Mouse (Mus musculus): ENCODE results near the gene Card6. TPM values are rescaled to one million over a fixed set of nuclear protein-coding genes. Genes with fewer than 3 reads are reported as not detected.
"Not testable (repeated sequence)": the region's sequence is repeated elsewhere in the genome, so short reads cannot be mapped to it uniquely, and the experiment has no call there.

The Card6 gene
- polyA plus RNA-seq, 1 experiment from 2014 or later: 1.4 TPM

DNA sequence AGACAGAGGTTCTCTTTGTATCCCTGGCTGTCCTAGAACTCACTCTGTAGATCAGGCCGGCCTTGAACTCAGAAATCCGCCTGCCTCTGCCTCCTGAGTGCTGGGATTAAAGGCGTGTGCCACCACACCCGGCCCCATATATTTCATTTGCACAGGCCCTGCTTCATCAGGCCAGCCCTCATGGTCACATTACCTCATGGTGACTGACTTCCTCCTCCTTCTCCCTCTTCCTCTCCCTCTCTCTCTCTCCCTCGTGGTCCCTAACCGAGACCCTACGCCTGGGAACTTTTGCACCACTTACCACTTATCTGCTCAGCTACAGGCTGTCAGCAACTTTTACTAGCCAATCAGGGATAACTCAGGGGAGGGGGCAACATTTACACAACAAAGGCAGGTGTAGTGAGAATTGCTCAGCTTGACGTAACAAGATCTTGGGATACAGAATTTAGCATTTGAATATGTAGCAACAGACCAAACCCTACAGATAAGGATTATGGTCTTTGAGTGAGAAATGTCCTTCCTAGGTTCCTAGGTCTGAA lies 26.7 kb upstream of the Card6 start:
- DNase-seq (ENCODE audit: low spot score): no peak
- H3K27ac ChIP-seq (ENCODE audit: low read depth): no peak overlapping the region
- H3K4me1 ChIP-seq (replicated peaks; ENCODE audit: control insufficient read depth, insufficient read depth, low read length): no peaks in the 10 kb centered on the region
- WGBS: 75% methylated on average over 8 of the region's 8 CpGs
- H3K9me3 ChIP-seq (ENCODE audit: control insufficient read depth, low read length): no peaks in the 10 kb centered on the region
- H3K4me3 ChIP-seq (ENCODE audit: low read depth, low read length): no peak overlapping the region
- no peak overlapping the region for H3K4me2 ChIP-seq (ENCODE audit: low read length)
- H3K9ac ChIP-seq (ENCODE audit: low read length): no peak overlapping the region
- no peak for ATAC-seq (replicated peaks; ENCODE audit: low FRiP score, low TSS enrichment, low read depth)
- H3K36me3 ChIP-seq (ENCODE audit: control insufficient read depth, insufficient read depth, low read length): no peaks in the 10 kb centered on the region
- H3K27me3 ChIP-seq (replicated peaks; ENCODE audit: control insufficient read depth, insufficient read depth, low read length): no peaks in the 10 kb centered on the region

DNA sequence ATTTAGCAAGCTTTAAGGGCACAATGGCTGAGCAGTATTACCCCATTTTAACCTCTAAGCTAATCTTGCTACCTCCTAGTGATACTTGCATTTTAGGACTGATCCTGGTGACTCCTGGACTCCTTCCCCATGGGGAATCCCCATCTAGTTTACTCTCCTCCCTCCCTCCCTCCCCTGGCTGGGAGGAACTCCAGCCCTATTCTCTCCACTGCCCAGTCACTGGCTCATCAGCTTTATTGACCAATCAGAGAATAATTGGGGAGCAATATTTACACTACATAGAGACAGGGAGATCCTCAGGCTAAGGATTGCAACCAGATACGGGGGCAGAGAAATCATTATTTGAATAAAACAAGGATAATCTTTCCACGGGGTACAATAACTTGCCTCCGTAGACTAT lies 25.8 kb upstream of the Card6 start:
- H3K36me3 ChIP-seq (ENCODE audit: control insufficient read depth, insufficient read depth, low read length): no peaks in the 10 kb centered on the region
- H3K27me3 ChIP-seq (replicated peaks; ENCODE audit: control insufficient read depth, insufficient read depth, low read length): no peaks in the 10 kb centered on the region
- no peak for DNase-seq (ENCODE audit: low spot score)
- no peak overlapping the region for H3K4me3 ChIP-seq (ENCODE audit: low read depth, low read length)
- 63% methylated on average over 3 of the region's 3 CpGs for WGBS
- ATAC-seq (replicated peaks; ENCODE audit: low FRiP score, low TSS enrichment, low read depth): no peak
- no peak overlapping the region for H3K4me2 ChIP-seq (ENCODE audit: low read length)
- no peaks in the 10 kb centered on the region for H3K9me3 ChIP-seq (ENCODE audit: control insufficient read depth, low read length)
- H3K4me1 ChIP-seq (replicated peaks; ENCODE audit: control insufficient read depth, insufficient read depth, low read length): no peaks in the 10 kb centered on the region
- no peak overlapping the region for H3K27ac ChIP-seq (ENCODE audit: low read depth)
- no peak overlapping the region for H3K9ac ChIP-seq (ENCODE audit: low read length)

DNA sequence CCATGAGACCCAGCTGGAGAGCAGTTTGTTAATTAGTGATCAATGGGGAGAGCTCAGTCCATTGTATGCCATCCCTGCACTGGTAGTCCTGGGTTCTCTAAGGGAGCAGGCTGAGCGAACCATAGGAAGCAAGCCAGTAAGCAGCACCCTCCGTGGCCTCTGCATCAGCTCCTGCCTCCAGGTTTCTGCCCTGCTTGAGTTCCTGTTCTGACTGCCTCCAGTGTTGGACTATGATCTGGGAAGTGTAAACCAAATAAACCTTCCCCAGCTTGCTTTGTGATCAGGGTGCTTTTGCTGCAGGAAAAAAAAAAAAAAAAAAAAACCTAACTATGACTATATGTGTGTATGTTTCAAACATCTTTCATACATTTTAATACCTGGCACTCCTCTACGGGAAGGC lies 25.0 kb upstream of the Card6 start:
- H3K27ac ChIP-seq (ENCODE audit: low read depth): no peak overlapping the region
- DNase-seq (ENCODE audit: low spot score) (no peak), ATAC-seq (replicated peaks; ENCODE audit: low FRiP score, low TSS enrichment, low read depth) (no peak)
- H3K27me3 ChIP-seq (replicated peaks; ENCODE audit: control insufficient read depth, insufficient read depth, low read length): no peaks in the 10 kb centered on the region
- no peaks in the 10 kb centered on the region for H3K4me1 ChIP-seq (replicated peaks; ENCODE audit: control insufficient read depth, insufficient read depth, low read length)
- H3K9ac ChIP-seq (ENCODE audit: low read length): no peak overlapping the region
- H3K4me2 ChIP-seq (ENCODE audit: low read length): no peak overlapping the region
- H3K36me3 ChIP-seq (ENCODE audit: control insufficient read depth, insufficient read depth, low read length): no peaks in the 10 kb centered on the region
- no peak overlapping the region for H3K4me3 ChIP-seq (ENCODE audit: low read depth, low read length)
- 74% methylated on average over 3 of the region's 3 CpGs for WGBS
- no peaks in the 10 kb centered on the region for H3K9me3 ChIP-seq (ENCODE audit: control insufficient read depth, low read length)

DNA sequence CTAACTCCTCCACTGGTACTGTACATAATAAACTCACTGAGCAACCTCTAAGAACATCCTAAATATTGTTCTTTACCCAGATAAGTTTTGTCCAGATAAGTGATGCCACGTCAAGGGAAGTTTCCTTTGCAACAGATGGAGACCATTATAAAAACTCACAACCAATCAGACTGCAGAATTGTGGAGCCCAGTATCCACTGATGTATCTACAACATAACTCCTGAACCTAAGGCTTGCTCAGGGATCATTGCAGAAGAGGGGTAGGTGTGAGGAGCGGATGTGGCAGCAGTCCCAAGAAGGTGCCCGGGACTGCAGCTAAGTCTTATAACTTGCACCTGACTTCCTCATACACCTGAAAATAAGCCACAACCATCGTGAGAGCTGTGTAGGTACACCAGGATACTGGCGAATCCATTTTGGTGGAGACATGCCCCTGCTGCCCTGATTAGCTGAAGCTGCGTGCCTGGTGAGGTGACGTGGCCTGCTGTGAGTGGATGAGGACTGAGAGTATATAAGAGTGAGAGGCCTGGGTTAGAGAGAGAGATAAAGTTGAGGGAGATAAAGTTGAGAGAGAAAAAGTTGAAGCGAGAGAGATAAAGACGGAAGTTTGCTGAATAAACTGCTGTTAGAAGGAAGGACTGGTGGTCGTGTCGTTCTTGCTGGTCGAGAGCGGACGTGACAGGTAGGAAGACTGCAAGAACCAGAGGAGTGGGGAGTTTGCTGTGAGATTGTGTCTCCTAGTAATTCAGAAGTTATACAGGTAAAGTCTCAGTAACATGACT lies 22.7 kb upstream of the Card6 start:
- H3K27me3 ChIP-seq (replicated peaks; ENCODE audit: control insufficient read depth, insufficient read depth, low read length); H3K9me3 ChIP-seq (ENCODE audit: control insufficient read depth, low read length); H3K9ac ChIP-seq (ENCODE audit: low read length); H3K4me3 ChIP-seq (ENCODE audit: low read depth, low read length); DNase-seq (ENCODE audit: low spot score); H3K36me3 ChIP-seq (ENCODE audit: control insufficient read depth, insufficient read depth, low read length); H3K4me2 ChIP-seq (ENCODE audit: low read length); H3K27ac ChIP-seq (ENCODE audit: low read depth); ATAC-seq (replicated peaks; ENCODE audit: low FRiP score, low TSS enrichment, low read depth); H3K4me1 ChIP-seq (replicated peaks; ENCODE audit: control insufficient read depth, insufficient read depth, low read length): not testable (repeated sequence)
- WGBS: 84% methylated on average over 14 of the region's 14 CpGs

DNA sequence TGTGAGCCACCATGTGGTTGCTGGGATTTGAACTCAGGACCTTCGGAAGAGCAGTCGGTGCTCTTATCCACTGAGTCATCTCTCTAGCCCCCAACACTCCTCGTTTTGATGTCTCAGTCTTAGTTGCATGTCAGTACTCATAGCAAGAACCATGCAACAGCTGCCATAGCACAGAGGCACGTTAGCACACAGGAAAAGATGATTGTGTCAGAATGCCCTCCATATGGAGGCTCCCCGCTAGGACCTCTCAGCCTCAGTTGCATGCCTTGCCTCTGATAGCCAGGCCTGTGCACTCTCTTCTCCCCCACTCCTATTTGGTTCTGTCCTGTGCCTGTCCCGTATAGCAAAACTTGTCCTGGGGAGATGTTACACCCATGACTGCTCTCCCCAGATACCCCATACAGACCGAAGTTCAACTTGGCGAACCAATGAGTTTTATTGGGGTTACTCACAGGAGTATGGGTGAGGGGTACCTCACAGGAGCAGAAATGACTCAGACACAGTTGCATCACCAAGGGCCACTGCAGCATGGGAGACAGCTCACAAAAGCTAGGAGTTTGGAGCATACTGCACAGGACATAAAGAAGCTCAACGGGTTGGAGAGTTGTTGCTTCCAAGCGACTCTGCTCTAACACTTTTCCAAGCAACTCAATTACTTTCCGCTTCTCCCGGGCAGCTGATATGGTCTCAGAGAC lies 20.9 kb upstream of the Card6 start:
- Histone ChIP-seq H3K27me3 (replicated peaks; ENCODE audit: control insufficient read depth, insufficient read depth, low read length) (no peaks in the 10 kb centered on the region), H3K9ac (ENCODE audit: low read length) (no peak overlapping the region), H3K4me2 (ENCODE audit: low read length) (no peak overlapping the region), H3K9me3 (ENCODE audit: control insufficient read depth, low read length) (no peaks in the 10 kb centered on the region), H3K4me3 (ENCODE audit: low read depth, low read length) (no peak overlapping the region), H3K27ac (ENCODE audit: low read depth) (no peak overlapping the region), H3K36me3 (ENCODE audit: control insufficient read depth, insufficient read depth, low read length) (peaks cover 6% of the 10 kb centered on the region), H3K4me1 (replicated peaks; ENCODE audit: control insufficient read depth, insufficient read depth, low read length) (no peaks in the 10 kb centered on the region)
- no peak for DNase-seq (ENCODE audit: low spot score)
- WGBS: 87% methylated on average over 12 of the region's 12 CpGs
- ATAC-seq (replicated peaks; ENCODE audit: low FRiP score, low TSS enrichment, low read depth): no peak

DNA sequence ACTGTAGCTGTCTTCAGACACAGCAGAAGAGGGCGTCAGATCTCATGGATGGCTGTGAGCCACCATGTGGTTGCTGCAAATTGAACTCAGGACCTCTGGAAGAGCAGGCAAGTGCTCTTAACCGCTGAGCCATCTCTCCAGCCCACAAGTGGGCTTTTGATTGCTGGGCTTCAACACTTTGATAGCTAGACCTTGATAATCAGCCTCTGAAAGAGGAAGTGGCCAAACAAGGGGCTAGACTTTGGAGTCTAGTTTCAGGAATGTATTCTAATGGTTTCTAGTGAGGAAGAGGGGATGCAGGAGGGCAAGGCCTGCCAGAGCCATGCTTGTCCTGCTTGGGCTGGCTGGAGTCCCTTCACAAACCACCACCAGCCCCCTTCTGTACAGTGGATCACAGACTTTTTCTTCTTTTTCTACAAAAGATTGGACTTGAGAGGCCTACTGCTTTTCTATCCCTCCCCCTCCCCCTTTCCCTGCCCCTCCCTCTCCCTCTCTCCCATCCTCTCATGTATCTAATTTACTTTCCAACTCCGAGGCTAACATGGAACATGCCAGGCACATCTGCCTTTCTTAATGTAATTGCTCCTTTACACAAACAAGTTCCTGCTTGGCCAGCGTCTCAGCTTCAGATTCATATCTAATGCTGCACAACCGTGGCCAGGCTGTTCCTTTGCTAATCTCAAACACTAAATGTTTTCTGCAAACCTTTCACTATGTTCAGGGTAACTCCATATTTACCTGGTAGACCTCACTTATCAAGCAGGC lies 20.0 kb upstream of the Card6 start:
- no peak overlapping the region for H3K4me2 ChIP-seq (ENCODE audit: low read length)
- no peak overlapping the region for H3K27ac ChIP-seq (ENCODE audit: low read depth)
- DNase-seq (ENCODE audit: low spot score) (no peak), ATAC-seq (replicated peaks; ENCODE audit: low FRiP score, low TSS enrichment, low read depth) (no peak)
- H3K4me1 ChIP-seq (replicated peaks; ENCODE audit: control insufficient read depth, insufficient read depth, low read length): no peaks in the 10 kb centered on the region
- no peak overlapping the region for H3K9ac ChIP-seq (ENCODE audit: low read length)
- peaks cover 9% of the 10 kb centered on the region for H3K36me3 ChIP-seq (ENCODE audit: control insufficient read depth, insufficient read depth, low read length)
- H3K4me3 ChIP-seq (ENCODE audit: low read depth, low read length): no peak overlapping the region
- no peaks in the 10 kb centered on the region for H3K9me3 ChIP-seq (ENCODE audit: control insufficient read depth, low read length)
- H3K27me3 ChIP-seq (replicated peaks; ENCODE audit: control insufficient read depth, insufficient read depth, low read length): no peaks in the 10 kb centered on the region
- WGBS: 59% methylated on average over 5 of the region's 5 CpGs

DNA sequence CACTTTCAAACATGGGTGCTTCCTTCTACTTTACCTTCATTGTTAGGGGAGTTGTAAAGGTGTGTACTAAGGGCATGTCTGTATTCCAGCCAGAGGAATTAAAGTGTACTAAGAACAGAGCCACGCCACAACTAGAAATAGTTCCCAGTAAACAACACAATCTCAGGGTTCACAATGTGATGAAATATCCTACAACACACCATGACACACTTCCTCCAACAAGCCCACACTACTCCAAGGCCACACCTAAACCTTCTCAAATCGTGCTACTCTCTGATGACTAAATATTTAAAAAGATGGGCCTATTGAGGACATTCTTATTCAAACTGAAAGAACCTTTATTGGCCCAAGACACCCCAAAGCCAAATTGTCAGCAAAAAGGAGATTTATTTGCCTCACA lies 19.1 kb upstream of the Card6 start:
- no peak for ATAC-seq (replicated peaks; ENCODE audit: low FRiP score, low TSS enrichment, low read depth)
- H3K36me3 ChIP-seq (ENCODE audit: control insufficient read depth, insufficient read depth, low read length): peaks cover 18% of the 10 kb centered on the region
- no peak for DNase-seq (ENCODE audit: low spot score)
- no peaks in the 10 kb centered on the region for H3K9me3 ChIP-seq (ENCODE audit: control insufficient read depth, low read length)
- no peak overlapping the region for H3K9ac ChIP-seq (ENCODE audit: low read length)
- H3K4me3 ChIP-seq (ENCODE audit: low read depth, low read length): no peak overlapping the region
- 86% methylated on average over 2 of the region's 2 CpGs for WGBS
- no peak overlapping the region for H3K27ac ChIP-seq (ENCODE audit: low read depth)
- H3K4me1 ChIP-seq (replicated peaks; ENCODE audit: control insufficient read depth, insufficient read depth, low read length): no peaks in the 10 kb centered on the region
- no peaks in the 10 kb centered on the region for H3K27me3 ChIP-seq (replicated peaks; ENCODE audit: control insufficient read depth, insufficient read depth, low read length)
- no peak overlapping the region for H3K4me2 ChIP-seq (ENCODE audit: low read length)

DNA sequence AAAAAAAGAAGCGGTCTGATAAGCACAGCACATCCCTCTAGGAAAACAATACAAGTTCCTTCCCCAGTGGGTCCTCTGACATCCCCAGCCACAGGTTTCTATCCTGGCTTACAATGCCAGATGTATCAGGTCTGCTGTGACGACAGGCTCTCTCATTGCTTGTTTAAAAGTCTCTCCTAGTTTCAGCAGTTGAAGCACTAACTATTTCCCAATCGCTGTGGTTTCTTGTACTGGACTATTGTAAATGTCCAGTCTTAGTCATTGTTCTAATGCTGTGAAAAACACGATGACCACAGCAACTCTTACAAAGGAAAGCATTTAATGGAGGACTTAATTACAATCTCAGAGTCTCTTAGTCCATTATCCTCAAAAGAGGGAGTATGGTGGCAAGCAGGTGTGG lies 18.1 kb upstream of the Card6 start:
- WGBS: 73% methylated on average over 4 of the region's 4 CpGs
- Histone ChIP-seq H3K4me2 (ENCODE audit: low read length) (no peak overlapping the region), H3K9ac (ENCODE audit: low read length) (no peak overlapping the region), H3K9me3 (ENCODE audit: control insufficient read depth, low read length) (no peaks in the 10 kb centered on the region), H3K27ac (ENCODE audit: low read depth) (no peak overlapping the region), H3K27me3 (replicated peaks; ENCODE audit: control insufficient read depth, insufficient read depth, low read length) (no peaks in the 10 kb centered on the region), H3K36me3 (ENCODE audit: control insufficient read depth, insufficient read depth, low read length) (peaks cover 26% of the 10 kb centered on the region), H3K4me3 (ENCODE audit: low read depth, low read length) (no peak overlapping the region), H3K4me1 (replicated peaks; ENCODE audit: control insufficient read depth, insufficient read depth, low read length) (no peaks in the 10 kb centered on the region)
- DNase-seq (ENCODE audit: low spot score): no peak
- no peak for ATAC-seq (replicated peaks; ENCODE audit: low FRiP score, low TSS enrichment, low read depth)
